Mouse (Mus musculus) ES-E14 (cell line): ENCODE measurements at regions not wholly inside any gene's neighbourhood (a gene's known extent, or its start where the extent isn't known, plus 50 kb on each side); places are given as distances from the start of the nearest gene placed in this dataset.

Experiments
- DNase-seq: peaks from one replicate; pipeline ENCODE4 v3.0.0-alpha.2; 2013; ENCODE audit warnings: low read depth, low spot score
- H3K27ac ChIP-seq: 2 replicates; pipeline ENCODE4 v1.5.1; 2012; ENCODE audit warnings: low read depth, mild to moderate bottlenecking, low read length, moderate library complexity, mixed read lengths; ENCODE audit not compliant: poor library complexity, insufficient read depth, severe bottlenecking
- H3K36me3 ChIP-seq: 2 replicates; pipeline ENCODE4 v1.6.1; 2012; ENCODE audit warnings: mild to moderate bottlenecking, low read length, moderate library complexity, mixed read lengths; ENCODE audit not compliant: control insufficient read depth, poor library complexity, insufficient read depth, severe bottlenecking
- H3K4me1 ChIP-seq, 2 experiments: fragments of 150-350 bp in 1 of 2; sonication (generic) in 1 of 2; 2 replicates each; pipeline ENCODE4 v1.6.1; 2012; ENCODE audit warnings: low read length in 2 of 2, mild to moderate bottlenecking in 1 of 2, mixed read lengths in 1 of 2; ENCODE audit not compliant: control insufficient read depth in 2 of 2, insufficient read depth in 2 of 2, poor library complexity in 1 of 2
- H3K4me3 ChIP-seq, 2 experiments: fragments of 150-350 bp in 1 of 2; sonication (generic) in 1 of 2; 2 replicates each; pipeline ENCODE4 v1.5.1; 2012; ENCODE audit warnings: low read length in 2 of 2, low read depth in 1 of 2, mild to moderate bottlenecking in 1 of 2, mixed read lengths in 1 of 2; ENCODE audit not compliant: insufficient read depth in 1 of 2, poor library complexity in 1 of 2, severe bottlenecking in 1 of 2
- H3K9ac ChIP-seq: 2 replicates; pipeline ENCODE4 v1.6.1; 2012; ENCODE audit warnings: low read depth, mild to moderate bottlenecking, low read length, mixed read lengths; ENCODE audit not compliant: poor library complexity, insufficient read depth, severe bottlenecking
- H3K9me3 ChIP-seq: fragments of 150-350 bp; sonication (generic); 2 replicates; pipeline ENCODE4 v1.6.1; 2012; ENCODE audit warnings: low read depth, mild to moderate bottlenecking, low read length; ENCODE audit not compliant: control insufficient read depth, insufficient read depth
- CHD2 ChIP-seq: IDR thresholded peaks from 2 replicates; pipeline ENCODE4 v1.6.1; 2014; ENCODE audit warnings: mild to moderate bottlenecking, low read depth, low read length, inconsistent platforms
- HCFC1 ChIP-seq: IDR thresholded peaks from 2 replicates; pipeline ENCODE4 v1.6.1; 2012; ENCODE audit warnings: low read length, inconsistent platforms, borderline replicate concordance; ENCODE audit not compliant: insufficient read depth
- MAFK ChIP-seq: IDR thresholded peaks from 2 replicates; pipeline ENCODE4 v1.6.1; 2014; ENCODE audit warnings: mild to moderate bottlenecking, low read depth, low read length, inconsistent platforms; ENCODE audit not compliant: insufficient read depth
- ZC3H11A ChIP-seq: IDR thresholded peaks from 2 replicates; pipeline ENCODE4 v1.6.1; 2012; ENCODE audit warnings: low read depth, mild to moderate bottlenecking, inconsistent platforms, low read length, borderline replicate concordance
- ZNF384 ChIP-seq: IDR thresholded peaks from 2 replicates; pipeline ENCODE4 v1.6.1; 2012; ENCODE audit warnings: low read depth, low read length, inconsistent platforms
- in situ Hi-C, 2 experiments: fragments of 600-800 bp; cut with MboI; formaldehyde crosslinking; loops; one replicate each; pipeline ENCODE4 v1.15.1; 2025; ENCODE audit warnings: low sequenced_read_pairs in 2 of 2, inconsistent platforms in 1 of 2; ENCODE audit not compliant: unreplicated experiment in 2 of 2

DNA sequence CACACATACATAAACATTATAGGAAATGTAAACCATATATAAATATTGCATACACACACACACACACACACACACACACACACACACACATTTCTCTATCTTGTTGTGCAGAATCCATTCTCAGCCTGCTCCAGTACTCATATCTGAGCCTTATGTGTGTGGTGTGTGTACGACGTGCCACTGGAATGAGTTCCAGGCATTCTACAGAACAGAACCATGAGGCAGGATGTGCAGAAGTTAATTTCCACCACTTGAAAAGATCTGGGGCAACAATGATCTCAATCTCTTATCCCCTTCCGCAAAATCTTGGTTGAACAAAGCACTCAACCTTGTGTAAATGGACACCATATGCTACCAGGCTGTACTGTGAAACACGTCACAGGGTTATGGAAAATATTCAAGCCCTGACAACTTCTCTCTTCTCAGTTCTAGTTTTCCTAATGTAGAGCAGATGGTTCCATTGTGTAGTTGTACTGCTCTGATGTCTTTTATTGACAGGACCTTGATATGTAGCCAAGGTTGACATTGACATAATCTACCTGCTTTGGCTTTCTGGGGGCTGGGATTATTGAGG, 96.9 kb upstream of the Ust start:
- Histone ChIP-seq H3K9me3 (no peaks in the 10 kb centered on the region), H3K4me3 (no peak overlapping the region), H3K4me1 (no peaks in the 10 kb centered on the region), H3K36me3 (no peaks in the 10 kb centered on the region), H3K9ac (no peak overlapping the region), H3K27ac (no peak overlapping the region)
- in situ Hi-C loops, result no loop called here
- no peak for TF ChIP-seq HCFC1
- DNase-seq, result no peak

DNA sequence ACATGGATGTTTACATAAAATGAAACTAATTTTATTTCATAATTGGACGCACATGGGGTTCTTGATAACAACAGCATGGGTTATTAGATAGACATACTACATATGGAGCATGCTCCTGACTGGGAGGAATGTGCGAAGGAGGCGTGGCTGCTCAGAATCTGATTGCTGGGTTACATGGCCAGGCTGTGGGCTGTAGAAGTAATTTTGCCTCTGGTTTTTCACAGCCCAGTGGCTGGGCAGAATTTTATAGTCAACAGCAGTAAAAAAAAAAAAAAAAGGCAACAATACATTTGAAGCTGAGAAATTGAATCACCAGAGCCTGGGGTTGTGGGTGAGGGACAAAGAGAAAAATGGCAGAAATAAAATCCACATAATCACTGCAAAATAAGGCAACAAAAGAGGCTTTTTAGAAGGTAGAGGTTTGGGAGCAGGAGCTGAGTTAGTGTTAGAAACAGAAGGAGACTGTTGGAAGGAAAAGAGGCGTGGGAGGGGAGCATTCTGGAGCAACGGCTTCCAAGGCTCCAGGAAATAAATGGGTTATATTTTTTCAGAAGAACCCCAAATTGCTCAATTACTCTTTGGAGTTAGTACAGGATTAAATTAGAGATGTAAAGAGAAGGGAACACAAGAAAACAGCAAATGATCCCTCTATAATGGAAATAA, 71.4 kb upstream of the Ust start:
- no peak for DNase-seq
- H3K4me1 ChIP-seq, result no peaks in the 10 kb centered on the region
- no peaks in the 10 kb centered on the region for H3K36me3 ChIP-seq
- no peaks in the 10 kb centered on the region for H3K9me3 ChIP-seq
- no peak overlapping the region for H3K27ac ChIP-seq
- no peak overlapping the region for H3K4me3 ChIP-seq
- TF ChIP-seq HCFC1, result no peak
- TF ChIP-seq CHD2, result no peak
- no peak for TF ChIP-seq ZNF384
- TF ChIP-seq ZC3H11A, result no peak
- TF ChIP-seq MAFK, result no peak
- no peak overlapping the region for H3K9ac ChIP-seq
- in situ Hi-C loops, result no loop called here

DNA sequence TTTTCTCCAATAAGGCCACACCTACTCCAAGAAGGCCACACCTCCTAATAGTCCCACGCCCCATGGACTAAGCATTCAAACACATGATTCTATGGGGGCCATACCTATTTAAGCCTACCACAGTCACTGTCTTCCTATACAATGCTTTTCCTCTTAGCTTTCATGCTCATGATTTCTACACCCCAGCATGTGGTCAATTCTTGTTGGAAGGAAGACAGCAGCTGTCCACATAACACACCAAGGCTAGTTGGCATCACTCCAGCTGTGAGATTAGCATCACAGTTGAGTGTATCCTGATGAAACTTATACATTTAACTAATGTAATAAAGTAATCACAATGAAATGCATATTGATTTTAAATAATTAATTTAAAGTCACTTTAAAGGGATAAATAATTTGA, 70.5 kb upstream of the Ust start:
- in situ Hi-C loops, result no loop called here
- Histone ChIP-seq H3K9ac (no peak overlapping the region), H3K4me3 (no peak overlapping the region), H3K36me3 (no peaks in the 10 kb centered on the region), H3K4me1 (peaks cover 0 to under 1% of the 10 kb centered on the region in 2 experiments; a peak in 1 of 4 replicates), H3K9me3 (no peaks in the 10 kb centered on the region), H3K27ac (no peak overlapping the region)
- TF ChIP-seq CHD2, result no peak
- no peak for DNase-seq

DNA sequence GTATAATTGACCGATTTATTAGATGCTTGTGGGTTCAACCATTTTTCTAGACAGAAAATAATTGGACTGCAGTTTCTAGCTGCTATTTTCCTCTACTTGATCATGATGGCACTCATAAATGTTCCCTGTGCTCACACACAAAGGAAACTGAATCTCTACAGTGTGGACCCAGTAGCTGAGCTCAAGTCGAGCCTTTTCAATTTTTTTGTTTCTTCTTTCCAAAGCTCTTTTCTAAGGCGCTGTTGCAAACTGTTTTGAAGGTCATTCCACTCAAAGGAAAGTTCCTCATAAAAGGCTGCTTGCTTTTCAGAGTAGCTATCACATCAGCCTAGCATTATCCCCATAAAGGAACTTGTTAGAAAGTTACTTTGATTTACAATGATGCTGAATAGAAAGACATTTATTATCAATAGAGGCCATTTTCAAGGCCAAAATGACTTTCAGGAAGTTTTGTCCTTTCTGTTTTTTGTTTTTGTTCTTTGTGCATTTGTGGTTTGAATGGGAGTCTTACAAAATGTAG, 65.8 kb upstream of the Ust start:
- Histone ChIP-seq H3K9me3 (no peaks in the 10 kb centered on the region), H3K4me1 (peaks cover 3 to 4% of the 10 kb centered on the region in 2 experiments; a peak in 1 of 4 replicates), H3K4me3 (no peak overlapping the region), H3K36me3 (no peaks in the 10 kb centered on the region), H3K27ac (no peak overlapping the region), H3K9ac (no peak overlapping the region)
- TF ChIP-seq CHD2 (no peak), ZC3H11A (no peak), ZNF384 (no peak), MAFK (no peak), HCFC1 (no peak)
- no peak for DNase-seq
- in situ Hi-C loops, result no loop called here
